Mouse (Mus musculus) liver, adult 2 months (tissue): Measurements from ENCODE around the gene Fblim1.

Experiments
- CTCF ChIP-seq: fragments of 200-500 bp; IDR thresholded peaks from 2 replicates; pipeline ENCODE4 v1.5.1; 2011; ENCODE audit warnings: low read depth, low read length, control low read depth
- POLR2A ChIP-seq: fragments of 200-500 bp; IDR thresholded peaks from 2 replicates; pipeline ENCODE4 v1.6.1; 2011; ENCODE audit warnings: low read length, control low read depth; ENCODE audit not compliant: insufficient read depth; ENCODE audit errors: extremely low read depth

DNA sequence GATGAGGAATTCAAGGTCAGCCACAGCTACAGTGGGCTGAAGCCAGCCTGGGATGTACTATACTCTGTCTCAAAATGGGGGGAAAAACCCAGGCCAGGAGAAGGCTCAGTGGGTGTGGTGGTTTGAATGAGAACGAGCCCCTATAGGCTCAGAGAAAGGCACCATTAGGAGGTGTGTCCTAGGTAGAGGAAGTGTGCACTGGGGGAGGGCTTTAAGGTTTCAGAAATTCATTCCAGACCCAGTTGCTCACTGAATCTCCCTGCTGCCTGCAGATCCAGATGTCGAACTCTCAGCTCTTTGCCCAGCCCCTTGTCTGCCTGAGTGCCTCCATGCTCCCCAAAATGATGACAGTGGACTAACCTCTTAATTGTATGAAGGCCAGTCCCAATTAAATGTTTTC lies 53.4 kb downstream of the Fblim1 start:
- TF ChIP-seq CTCF (no peak), POLR2A (no peak)
